Mouse (Mus musculus): ENCODE measurements around the gene 4931428F04Rik. TPM values are rescaled to one million over a fixed set of nuclear protein-coding genes. Genes with fewer than 3 reads are reported as not detected.

4931428F04Rik gene
- polyA plus RNA-seq, 1 experiment from 2014 or later = 23.6 TPM

DNA sequence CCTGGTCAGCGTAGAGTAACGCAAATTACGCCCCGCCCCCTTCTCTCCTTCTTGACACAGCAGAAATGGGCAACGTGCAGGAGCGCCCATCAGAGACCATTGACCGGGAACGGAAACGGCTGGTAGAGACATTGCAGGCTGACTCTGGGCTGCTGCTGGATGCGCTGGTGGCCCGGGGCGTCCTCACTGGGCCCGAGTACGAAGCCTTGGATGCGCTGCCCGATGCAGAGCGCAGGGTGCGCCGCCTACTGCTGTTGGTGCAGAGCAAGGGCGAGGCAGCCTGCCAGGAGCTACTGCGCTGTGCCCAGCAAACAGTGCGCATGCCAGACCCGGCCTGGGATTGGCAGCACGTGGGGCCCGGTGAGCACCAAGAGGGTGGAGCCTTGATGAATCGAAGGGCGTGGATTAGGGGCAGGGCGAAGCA lies 10.7 kb downstream of the 4931428F04Rik start:
- ATAC-seq (replicated peaks; ENCODE audit: insufficient number of reproducible peaks, low FRiP score, low TSS enrichment, low read depth) = peak; percentile 27

GRCm38 (mm10) chr8:105276292-105277120 lies 13.2 kb downstream of the 4931428F04Rik start:
- 0 out of 2 replicates have a peak overlapping the region, but pooled peaks have one; percentile 30 for H3K9ac ChIP-seq (replicated peaks; ENCODE audit: low read length)
- peaks cover 8% of the 10 kb centered on the region for H3K4me1 ChIP-seq (ENCODE audit: control insufficient read depth, insufficient read depth, low read length)
- H3K36me3 ChIP-seq (replicated peaks; ENCODE audit: control insufficient read depth, insufficient read depth, low read depth, low read length) = no peaks in the 10 kb centered on the region; the same call in 1 of the 2 replicates
- ATAC-seq (replicated peaks; ENCODE audit: insufficient number of reproducible peaks, low FRiP score, low TSS enrichment, low read depth) (peak; percentile 45), DNase-seq (ENCODE audit: low spot score) (peak; percentile 66)
- H3K27ac ChIP-seq (replicated peaks; ENCODE audit: low read depth, low read length) = no peak overlapping the region
- WGBS = 2% methylated on average over 30 of the region's 30 CpGs
- peaks cover 76% of the 10 kb centered on the region for H3K27me3 ChIP-seq (ENCODE audit: control insufficient read depth, insufficient read depth, low read length)
- peak overlapping the region; percentile 71 for H3K4me2 ChIP-seq (ENCODE audit: low read depth, low read length)
- peak overlapping the region; percentile 30 for H3K4me3 ChIP-seq (ENCODE audit: low read depth, low read length)
- no peaks in the 10 kb centered on the region for H3K9me3 ChIP-seq (replicated peaks; ENCODE audit: control insufficient read depth, low read length)

More for the DNA sequence above, 10.7 kb downstream of the 4931428F04Rik start:
- H3K4me1 ChIP-seq (ENCODE audit: control insufficient read depth, insufficient read depth, low read length) = peaks cover 8% of the 10 kb centered on the region
- H3K36me3 ChIP-seq (replicated peaks; ENCODE audit: control insufficient read depth, insufficient read depth, low read depth, low read length) = no peaks in the 10 kb centered on the region; the same call in 1 of the 2 replicates
- H3K9me3 ChIP-seq (replicated peaks; ENCODE audit: control insufficient read depth, low read length) = no peaks in the 10 kb centered on the region
- no peak overlapping the region for H3K27ac ChIP-seq (replicated peaks; ENCODE audit: low read depth, low read length)
- peaks cover 57% of the 10 kb centered on the region for H3K27me3 ChIP-seq (ENCODE audit: control insufficient read depth, insufficient read depth, low read length)
- H3K9ac ChIP-seq (replicated peaks; ENCODE audit: low read length) = no peak overlapping the region
- H3K4me2 ChIP-seq (ENCODE audit: low read depth, low read length) = no peak overlapping the region
- DNase-seq (ENCODE audit: low spot score) = no peak
- 2% methylated on average over 28 of the region's 28 CpGs for WGBS
- H3K4me3 ChIP-seq (ENCODE audit: low read depth, low read length) = no peak overlapping the region

GRCm38 (mm10) chr8:105275840-105276239 lies 13.8 kb downstream of the 4931428F04Rik start, which contains the start of gene Nol3:
TSS of gene Nol3 (plus strand) at chr8:105276140.
- Histone ChIP-seq H3K9me3 (replicated peaks; ENCODE audit: control insufficient read depth, low read length) (no peaks in the 10 kb centered on the region), H3K27ac (replicated peaks; ENCODE audit: low read depth, low read length) (no peak within 1 kb of the TSS), H3K4me2 (ENCODE audit: low read depth, low read length) (peak within 1 kb of the TSS; percentile 71), H3K27me3 (ENCODE audit: control insufficient read depth, insufficient read depth, low read length) (peaks cover 82% of the 10 kb centered on the region), H3K4me3 (ENCODE audit: low read depth, low read length) (peak within 1 kb of the TSS; percentile 30), H3K4me1 (ENCODE audit: control insufficient read depth, insufficient read depth, low read length) (peaks cover 8% of the 10 kb centered on the region), H3K9ac (replicated peaks; ENCODE audit: low read length) (0 out of 2 replicates have a peak within 1 kb of the TSS, but pooled peaks have one; percentile 30), H3K36me3 (replicated peaks; ENCODE audit: control insufficient read depth, insufficient read depth, low read depth, low read length) (no peaks in the 10 kb centered on the region)
- 3% methylated on average over 10 of the region's 10 CpGs for WGBS
- DNase-seq (ENCODE audit: low spot score) = no peak
- no peak for ATAC-seq (replicated peaks; ENCODE audit: insufficient number of reproducible peaks, low FRiP score, low TSS enrichment, low read depth)

GRCm38 (mm10) chr8:105275387-105275786 lies 14.3 kb downstream of the 4931428F04Rik start:
- Histone ChIP-seq H3K4me3 (ENCODE audit: low read depth, low read length) (peak overlapping the region; percentile 30; the same call in 1 of the 2 replicates), H3K9ac (replicated peaks; ENCODE audit: low read length) (no peak overlapping the region), H3K36me3 (replicated peaks; ENCODE audit: control insufficient read depth, insufficient read depth, low read depth, low read length) (no peaks in the 10 kb centered on the region), H3K4me2 (ENCODE audit: low read depth, low read length) (no peak overlapping the region), H3K27me3 (ENCODE audit: control insufficient read depth, insufficient read depth, low read length) (peaks cover 87% of the 10 kb centered on the region), H3K27ac (replicated peaks; ENCODE audit: low read depth, low read length) (no peak overlapping the region), H3K9me3 (replicated peaks; ENCODE audit: control insufficient read depth, low read length) (no peaks in the 10 kb centered on the region), H3K4me1 (ENCODE audit: control insufficient read depth, insufficient read depth, low read length) (peaks cover 8% of the 10 kb centered on the region)
- WGBS = 6% methylated on average over 10 of the region's 11 CpGs
- DNase-seq (ENCODE audit: low spot score) (no peak), ATAC-seq (replicated peaks; ENCODE audit: insufficient number of reproducible peaks, low FRiP score, low TSS enrichment, low read depth) (no peak)

GRCm38 (mm10) chr8:105270916-105271186 lies 18.8 kb downstream of the 4931428F04Rik start:
- Histone ChIP-seq H3K27ac (replicated peaks; ENCODE audit: low read depth, low read length) (no peak overlapping the region), H3K4me3 (ENCODE audit: low read depth, low read length) (no peak overlapping the region), H3K4me1 (ENCODE audit: control insufficient read depth, insufficient read depth, low read length) (peaks cover 6% of the 10 kb centered on the region), H3K4me2 (ENCODE audit: low read depth, low read length) (no peak overlapping the region; the same call in 1 of the 2 replicates), H3K27me3 (ENCODE audit: control insufficient read depth, insufficient read depth, low read length) (peaks cover 90% of the 10 kb centered on the region), H3K9ac (replicated peaks; ENCODE audit: low read length) (no peak overlapping the region), H3K36me3 (replicated peaks; ENCODE audit: control insufficient read depth, insufficient read depth, low read depth, low read length) (no peaks in the 10 kb centered on the region), H3K9me3 (replicated peaks; ENCODE audit: control insufficient read depth, low read length) (no peaks in the 10 kb centered on the region)
- ATAC-seq (replicated peaks; ENCODE audit: insufficient number of reproducible peaks, low FRiP score, low TSS enrichment, low read depth) (no peak), DNase-seq (ENCODE audit: low spot score) (no peak)
- 2% methylated on average over 11 of the region's 11 CpGs for WGBS

DNA sequence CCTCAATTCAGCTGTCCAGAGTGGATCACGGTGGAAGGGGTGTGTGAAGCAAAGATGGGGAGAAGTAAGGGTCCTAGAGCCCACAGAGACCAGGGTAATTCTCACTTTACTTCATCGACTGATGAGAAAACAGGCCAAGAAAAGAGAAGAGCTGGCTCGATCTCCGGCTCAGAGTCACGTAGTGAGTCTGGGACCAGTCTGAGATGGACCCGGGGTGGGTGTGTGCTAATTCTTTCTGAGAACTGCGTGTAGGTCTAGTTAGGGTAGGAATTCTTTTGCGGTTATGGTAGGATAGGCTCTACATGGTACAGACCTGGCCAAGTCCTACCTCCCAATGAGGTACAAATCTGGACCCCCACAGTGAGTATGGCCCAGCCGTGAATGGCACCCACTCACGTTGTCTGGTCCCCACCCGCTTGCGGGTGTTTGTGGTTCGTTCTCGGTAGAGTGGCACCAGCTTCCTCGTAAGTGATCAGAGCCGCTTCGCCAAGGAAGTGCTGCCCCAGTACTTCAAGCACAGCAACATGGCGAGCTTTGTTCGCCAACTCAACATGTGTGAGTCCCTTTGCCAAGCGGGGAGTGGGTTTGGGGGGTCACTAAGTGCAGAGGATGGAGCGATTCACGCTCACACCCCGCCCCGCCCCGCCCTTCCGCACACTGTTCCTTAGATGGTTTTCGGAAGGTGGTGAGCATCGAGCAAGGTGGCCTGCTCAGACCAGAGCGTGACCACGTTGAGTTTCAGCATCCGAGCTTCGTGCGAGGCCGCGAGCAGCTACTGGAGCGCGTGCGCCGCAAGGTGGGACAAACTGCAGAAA lies 19.4 kb downstream of the 4931428F04Rik start:
- no peaks in the 10 kb centered on the region for H3K36me3 ChIP-seq (replicated peaks; ENCODE audit: control insufficient read depth, insufficient read depth, low read depth, low read length)
- no peak for ATAC-seq (replicated peaks; ENCODE audit: insufficient number of reproducible peaks, low FRiP score, low TSS enrichment, low read depth)
- WGBS = 2% methylated on average over 39 of the region's 39 CpGs
- H3K4me2 ChIP-seq (ENCODE audit: low read depth, low read length) = peak overlapping the region; percentile 72
- H3K27ac ChIP-seq (replicated peaks; ENCODE audit: low read depth, low read length) = no peak overlapping the region
- peak overlapping the region; percentile 41 for H3K4me3 ChIP-seq (ENCODE audit: low read depth, low read length)
- H3K4me1 ChIP-seq (ENCODE audit: control insufficient read depth, insufficient read depth, low read length) = peaks cover 2% of the 10 kb centered on the region; the same call in 1 of the 2 replicates
- no peak for DNase-seq (ENCODE audit: low spot score)
- peaks cover 89% of the 10 kb centered on the region for H3K27me3 ChIP-seq (ENCODE audit: control insufficient read depth, insufficient read depth, low read length)
- no peaks in the 10 kb centered on the region for H3K9me3 ChIP-seq (replicated peaks; ENCODE audit: control insufficient read depth, low read length)
- no peak overlapping the region; the same call in 1 of the 2 replicates for H3K9ac ChIP-seq (replicated peaks; ENCODE audit: low read length)

DNA sequence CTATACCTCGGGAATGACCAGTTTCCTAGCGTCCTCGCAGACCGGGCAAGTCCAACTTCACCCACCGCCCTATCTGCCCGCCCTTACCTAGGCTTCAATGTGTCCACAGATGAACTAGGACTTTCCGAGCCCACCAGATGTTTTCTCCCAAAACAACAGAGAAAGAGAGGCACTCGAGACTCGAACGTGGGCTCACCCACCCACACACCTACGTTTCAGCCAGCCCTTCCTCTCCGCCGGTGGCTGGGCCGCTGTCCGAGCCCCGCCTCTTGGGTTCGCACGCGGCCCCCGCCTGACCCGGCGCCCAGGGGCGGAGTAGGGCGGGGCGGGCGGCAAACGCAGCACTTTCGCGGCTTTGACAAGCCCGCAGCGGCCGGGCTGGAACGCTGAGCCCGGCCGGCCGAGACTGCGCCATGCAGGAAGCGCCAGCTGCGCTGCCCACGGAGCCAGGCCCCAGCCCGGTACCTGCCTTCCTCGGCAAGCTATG lies 20.2 kb downstream of the 4931428F04Rik start, which contains the start of gene Hsf4:
Gene Hsf4 (plus strand): TSS at position 341 of the 487 bp plus-strand sequence.
- peaks cover 83% of the 10 kb centered on the region for H3K27me3 ChIP-seq (ENCODE audit: control insufficient read depth, insufficient read depth, low read length)
- H3K4me3 ChIP-seq (ENCODE audit: low read depth, low read length) = peak within 1 kb of the TSS; percentile 41
- peak within 1 kb of the TSS; percentile 37 for H3K9ac ChIP-seq (replicated peaks; ENCODE audit: low read length)
- no peak within 1 kb of the TSS for H3K27ac ChIP-seq (replicated peaks; ENCODE audit: low read depth, low read length)
- no peaks in the 10 kb centered on the region for H3K9me3 ChIP-seq (replicated peaks; ENCODE audit: control insufficient read depth, low read length)
- under 1% methylated on average over 41 of the region's 42 CpGs for WGBS
- peaks cover 2% of the 10 kb centered on the region; the same call in 1 of the 2 replicates for H3K4me1 ChIP-seq (ENCODE audit: control insufficient read depth, insufficient read depth, low read length)
- H3K36me3 ChIP-seq (replicated peaks; ENCODE audit: control insufficient read depth, insufficient read depth, low read depth, low read length) = no peaks in the 10 kb centered on the region
- peak within 1 kb of the TSS; percentile 72 for H3K4me2 ChIP-seq (ENCODE audit: low read depth, low read length)
- DNase-seq (ENCODE audit: low spot score) (no peak), ATAC-seq (replicated peaks; ENCODE audit: insufficient number of reproducible peaks, low FRiP score, low TSS enrichment, low read depth) (no peak)

All from embryonic facial prominence, embryonic 11.5 days (tissue).